Mouse (Mus musculus) monocyte, adult 59 days (primary cell): ENCODE data around the gene Atl2. TPM values are rescaled to one million over a fixed set of nuclear protein-coding genes. Genes with fewer than 3 reads are reported as not detected.

Experiments
- total RNA-seq, 2 experiments: library from RNA; stranded (reverse); gene quantifications; one replicate each; pipeline ENCODE4 v1.2.4; 2023

Atl2 gene
- 10 to 100 TPM; 39.3 to 40.2 TPM for total RNA-seq

DNA sequence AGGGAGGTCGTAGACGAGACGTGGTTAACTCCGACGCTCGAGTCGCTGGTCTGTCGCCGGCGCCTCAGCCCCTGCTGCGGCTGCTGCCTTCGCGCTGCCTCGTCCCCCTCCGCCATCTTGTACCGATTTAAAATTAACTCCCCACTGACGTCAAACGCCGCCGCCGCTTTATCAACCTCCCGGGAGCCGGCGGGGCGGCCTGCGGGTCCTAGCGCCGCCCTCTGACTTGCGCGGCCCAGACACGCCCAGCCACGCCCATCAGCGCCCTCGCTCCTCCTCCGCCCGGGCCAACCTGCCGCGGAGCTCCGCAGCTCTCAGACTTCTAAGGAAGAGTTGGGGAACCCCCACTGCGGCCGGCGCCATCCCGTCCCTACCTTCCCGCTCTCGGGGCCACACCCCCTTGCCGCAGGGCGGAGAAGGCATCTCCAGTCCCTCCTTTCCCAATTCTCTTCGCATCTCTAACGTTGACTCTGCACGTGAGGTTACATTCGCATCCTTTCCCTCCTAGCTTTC lies at the start of gene Atl2:
TSS of gene Atl2 (minus strand) at position 213 of the 513 bp plus-strand sequence.

Other genes starting within 250 kb of the Atl2 start
- gene Cyp1b1, start 181.1 kb downstream of the Atl2 start, total RNA-seq = under 1 TPM in 1 of 2 experiments, not detected in 1; 0.39 TPM
- 10 to 100 TPM; 64.7 to 70.0 TPM for gene Hnrnpll, start 166.2 kb upstream of the Atl2 start, total RNA-seq
- 1 to 10 TPM; 4.5 to 4.9 TPM for gene Galm, start 231.3 kb upstream of the Atl2 start, total RNA-seq